Mouse (Mus musculus): ENCODE data around the gene Ybx2.
A peak's percentile ranks its signal among the peaks of the same experiment; 100 is the strongest.
"Not testable (repeated sequence)": the region's sequence is repeated elsewhere in the genome, so short reads cannot be mapped to it uniquely, and the experiment has no call there.

The Ybx2 gene

DNA sequence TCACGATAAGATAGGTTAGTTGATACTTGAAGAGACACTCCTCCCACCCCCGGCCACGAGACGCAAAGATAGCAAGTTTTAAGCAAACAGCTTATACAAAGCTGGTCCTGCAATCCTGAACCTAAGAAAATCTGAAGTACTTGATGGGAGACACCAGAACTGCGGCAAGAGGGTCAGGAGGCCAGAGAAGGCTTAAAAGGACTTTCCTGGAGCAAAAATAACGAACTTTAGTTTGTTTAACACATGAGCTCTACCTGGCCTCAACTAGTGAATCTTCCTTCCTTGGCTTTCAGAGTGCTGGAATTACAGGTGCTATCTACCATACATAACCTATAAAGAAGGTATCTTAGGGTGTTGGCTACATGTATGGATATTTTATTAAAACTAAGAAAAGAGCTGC lies 915 bp upstream of the Ybx2 start:
- no peak for DNase-seq (ENCODE audit: low spot score in 2 of 2)

DNA sequence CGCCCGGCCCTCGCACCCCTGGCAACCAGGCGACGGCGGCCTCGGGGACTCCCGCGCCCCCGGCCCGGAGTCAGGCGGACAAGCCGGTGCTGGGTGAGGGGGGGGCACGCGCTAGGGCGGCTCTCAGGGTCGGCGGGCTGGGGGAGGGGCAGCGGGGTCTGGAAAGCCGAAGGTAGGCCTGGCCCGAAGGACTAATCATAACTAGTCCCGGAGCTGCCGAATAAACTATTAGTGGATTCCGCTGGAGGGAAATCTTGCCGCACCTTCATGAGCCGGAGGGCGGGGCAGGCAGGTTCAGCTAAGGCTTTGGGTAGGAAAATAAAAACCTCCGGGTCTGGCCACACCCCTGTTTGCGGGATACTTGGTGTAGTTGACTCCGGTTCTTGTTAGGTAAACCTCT lies 560 bp downstream of the Ybx2 start:
- no peak for DNase-seq (ENCODE audit: low spot score in 2 of 2)

DNA sequence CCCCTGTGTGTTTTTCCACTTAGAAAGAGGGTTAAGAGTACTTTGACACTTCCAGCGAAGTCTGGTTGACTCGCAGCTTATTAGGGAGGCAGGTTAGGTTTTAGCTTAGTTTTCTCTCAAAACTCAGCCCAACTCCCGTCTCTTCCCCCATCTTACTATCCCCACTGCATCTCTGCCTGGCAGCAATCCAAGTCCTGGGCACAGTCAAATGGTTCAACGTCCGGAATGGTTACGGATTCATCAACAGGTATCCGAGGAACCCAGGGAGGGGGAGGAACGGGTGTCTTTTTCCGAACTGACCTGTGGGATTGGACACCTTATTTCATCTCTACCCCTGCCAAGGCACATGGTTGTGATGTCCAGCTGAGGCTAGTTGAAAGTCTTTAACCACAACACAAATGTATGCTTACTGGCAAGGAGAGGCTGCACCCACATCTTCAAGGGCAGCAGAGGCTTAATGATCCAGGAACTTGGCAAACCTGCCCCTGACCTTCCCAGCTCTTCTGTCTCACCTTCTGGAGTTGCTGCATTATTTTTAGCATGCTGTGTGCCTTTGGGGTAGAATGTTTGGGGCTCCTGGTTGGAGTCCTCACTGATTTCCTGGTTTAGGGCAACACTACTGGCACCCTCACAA lies 1.2 kb downstream of the Ybx2 start:
- no peak for DNase-seq (ENCODE audit: low spot score in 2 of 2)

DNA sequence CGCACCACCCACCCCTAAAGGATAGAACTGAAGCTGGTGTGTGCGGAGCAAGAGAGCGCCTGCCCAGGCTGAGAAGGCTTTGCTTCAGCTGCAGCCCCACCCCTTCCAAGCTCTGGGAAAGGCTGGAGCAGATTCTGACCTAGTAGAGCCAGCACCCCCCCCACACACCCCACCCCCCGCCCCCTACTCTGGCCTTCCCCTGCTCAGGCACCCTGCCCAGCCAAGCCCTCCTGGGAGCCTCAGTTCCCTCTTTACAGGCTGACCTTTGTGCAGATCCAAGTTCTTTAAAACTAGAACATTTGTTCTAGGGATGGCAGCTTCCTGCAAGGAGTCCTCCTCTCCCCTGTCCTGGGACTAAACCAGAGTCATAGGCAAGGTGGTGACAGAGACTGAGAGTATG lies 1.8 kb downstream of the Ybx2 start:
- DNase-seq (ENCODE audit: low spot score in 2 of 2) = no peak

DNA sequence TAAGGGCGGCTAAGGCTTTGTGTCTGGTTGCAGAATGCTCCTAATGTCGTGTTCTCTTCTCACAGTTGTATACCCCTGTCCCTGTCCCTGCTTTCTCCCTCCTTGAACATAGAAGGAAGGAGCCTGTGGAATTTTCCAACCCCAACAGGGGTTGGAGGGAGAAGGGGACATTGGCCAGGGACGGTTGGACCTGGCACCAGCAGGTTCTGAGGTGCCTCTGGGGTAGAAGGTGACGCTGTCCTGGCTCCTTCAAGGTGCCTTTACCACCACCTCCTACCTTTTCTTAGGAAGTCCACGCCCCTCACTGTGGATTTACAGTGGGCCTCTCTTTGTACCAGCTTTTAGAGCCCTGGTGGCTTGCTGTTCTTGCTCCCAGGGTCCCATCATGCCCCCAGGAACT lies 2.2 kb downstream of the Ybx2 start:
- DNase-seq (ENCODE audit: low spot score in 2 of 2) = no peak

DNA sequence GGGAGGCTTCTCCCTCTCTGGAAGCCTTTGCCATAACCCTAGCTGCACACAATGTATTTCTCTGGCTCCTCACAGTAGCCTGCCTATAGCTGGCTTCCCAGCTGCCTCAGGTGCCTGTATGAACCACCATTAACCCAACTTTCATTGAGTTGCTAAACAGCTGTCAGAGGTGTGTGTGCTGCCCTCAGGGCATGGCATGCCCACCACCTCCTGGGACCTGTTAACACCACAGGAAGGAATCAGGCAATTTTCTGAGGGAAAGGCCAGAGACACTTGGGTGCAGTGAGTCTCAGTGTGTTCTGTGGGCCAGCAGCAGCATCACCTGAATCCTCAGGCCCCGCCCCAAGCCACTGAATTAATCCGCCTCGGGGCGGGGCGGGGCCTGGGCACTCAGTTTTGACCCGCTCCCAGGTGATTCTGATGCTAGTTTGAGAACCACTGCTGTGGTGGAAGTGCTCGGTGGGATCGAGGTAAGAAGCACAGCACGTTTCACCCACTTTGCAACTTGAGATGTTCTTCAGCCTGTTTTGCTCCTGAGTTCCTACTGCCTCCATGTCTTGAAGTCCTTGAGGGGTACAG lies 2.9 kb downstream of the Ybx2 start:
- DNase-seq (ENCODE audit: low spot score in 2 of 2) = no peak

DNA sequence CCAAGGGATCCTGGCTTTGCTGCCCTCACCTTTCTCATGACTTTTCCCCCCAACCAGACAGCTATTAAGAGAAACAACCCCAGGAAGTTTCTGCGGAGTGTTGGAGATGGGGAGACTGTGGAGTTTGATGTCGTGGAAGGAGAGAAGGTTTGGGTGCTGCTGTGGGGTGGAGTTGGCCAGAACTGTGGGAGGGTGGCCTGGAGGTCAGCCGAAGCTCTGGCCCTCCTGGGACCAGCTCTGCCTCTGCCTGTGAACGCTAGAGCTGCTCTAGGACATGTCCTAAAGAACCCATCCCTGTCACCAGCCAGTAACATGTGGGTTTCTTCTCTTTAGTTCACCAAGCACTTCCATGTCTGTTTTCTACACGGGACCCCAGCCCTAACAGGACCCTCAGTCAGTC lies 3.6 kb downstream of the Ybx2 start:
- DNase-seq (ENCODE audit: low spot score in 2 of 2) = no peak

DNA sequence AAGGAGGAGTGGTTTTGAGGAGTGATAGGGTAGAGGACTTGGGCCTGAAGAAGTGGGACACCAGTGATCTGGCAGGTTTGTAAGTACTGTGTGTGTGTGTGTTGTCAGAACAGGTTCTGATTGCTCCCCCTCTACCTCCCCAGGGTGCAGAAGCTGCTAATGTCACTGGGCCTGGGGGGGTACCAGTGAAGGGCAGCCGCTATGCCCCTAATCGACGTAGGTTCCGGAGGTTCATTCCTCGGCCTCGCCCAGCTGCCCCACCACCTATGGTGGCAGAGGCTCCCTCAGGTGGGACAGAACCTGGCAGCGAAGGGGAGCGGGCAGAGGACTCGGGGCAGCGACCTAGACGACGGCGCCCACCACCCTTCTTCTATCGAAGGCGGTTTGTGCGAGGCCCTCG lies 4.1 kb downstream of the Ybx2 start:
- DNase-seq (ENCODE audit: low spot score in 2 of 2) = no peak

DNA sequence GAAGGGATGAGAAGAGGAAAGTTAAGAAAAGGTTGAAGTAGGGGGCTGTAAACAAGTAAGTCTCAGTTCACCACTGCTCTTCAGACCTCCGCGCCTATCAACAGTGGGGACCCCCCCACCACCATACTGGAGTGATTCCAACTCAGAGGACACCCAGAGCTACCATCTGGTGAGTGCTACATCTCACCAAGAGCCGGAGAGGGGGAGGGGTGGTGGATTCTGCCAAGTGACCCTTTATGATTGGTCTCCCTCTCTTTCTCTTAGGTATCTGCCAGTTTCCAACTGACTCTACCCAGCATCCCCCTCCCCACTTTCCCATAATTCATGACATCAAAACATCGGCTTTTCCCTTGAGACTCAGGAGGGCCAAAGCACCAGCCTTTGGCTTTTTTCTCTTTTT lies 5.4 kb downstream of the Ybx2 start:
- no peak for DNase-seq (ENCODE audit: low spot score in 2 of 2)

DNA sequence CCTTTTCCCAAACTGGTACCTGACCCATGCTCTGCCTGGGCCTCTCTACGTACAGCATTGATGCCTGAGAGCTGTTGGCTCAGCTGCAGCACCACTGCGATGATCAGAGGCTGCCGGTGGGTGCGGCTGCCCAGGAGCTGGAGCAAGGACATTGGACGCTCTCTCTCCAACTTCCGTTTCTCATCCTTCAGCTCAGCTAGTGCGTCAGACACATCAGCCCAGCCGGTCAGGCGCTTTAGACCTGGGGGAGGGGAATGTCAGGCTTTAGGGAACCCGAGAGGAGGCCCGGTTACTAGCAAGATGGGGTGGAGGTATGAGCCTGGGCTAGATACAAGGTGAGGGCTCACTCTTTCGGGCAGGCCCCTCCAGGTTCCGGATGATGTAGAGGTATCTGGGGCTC lies 9.6 kb downstream of the Ybx2 start:
- DNase-seq (ENCODE audit: low spot score in 2 of 2) = no peak

DNA sequence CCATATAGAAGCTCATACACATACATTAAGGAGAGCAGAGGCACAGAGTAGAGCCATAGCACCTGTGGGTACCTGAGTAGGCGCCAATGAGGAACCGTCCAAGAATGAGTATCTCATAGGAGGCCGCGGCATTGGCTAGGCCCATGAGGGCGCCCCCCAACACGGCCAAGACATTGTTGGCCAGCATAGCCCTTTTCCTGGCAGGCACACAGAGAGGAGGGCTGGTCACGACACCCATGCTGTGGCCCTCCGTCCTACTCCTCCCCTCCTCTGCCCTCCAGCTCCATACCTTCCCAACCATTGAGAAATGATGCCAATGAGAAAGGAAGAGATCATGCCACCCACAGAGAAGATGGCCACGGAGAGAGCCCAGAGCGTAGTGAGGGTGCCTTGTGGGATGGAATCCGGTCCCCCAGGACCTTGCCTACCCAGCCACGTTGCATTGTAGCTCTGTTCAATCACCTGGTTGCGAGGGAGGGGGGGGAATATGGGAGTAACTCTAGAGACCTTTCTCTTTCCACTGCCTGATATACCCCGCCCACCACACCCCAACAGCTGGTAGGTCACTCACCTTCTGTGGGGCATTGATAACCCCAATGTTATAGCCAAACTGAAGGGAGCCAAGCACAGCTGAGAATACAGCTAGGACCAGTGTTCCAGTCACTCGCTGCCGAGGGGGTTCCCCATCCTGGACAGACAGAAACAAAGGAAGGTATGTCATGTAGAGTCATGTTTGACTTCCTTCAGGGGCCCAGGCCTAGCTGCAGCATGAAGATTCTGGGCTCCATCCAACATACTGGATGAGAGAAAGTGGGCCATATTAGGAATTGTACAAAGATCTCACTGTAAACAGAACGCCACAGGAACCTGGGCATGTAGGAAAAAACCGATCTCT lies 10.6 kb downstream of the Ybx2 start:
- DNase-seq (ENCODE audit: low spot score in 2 of 2) = no peak

DNA sequence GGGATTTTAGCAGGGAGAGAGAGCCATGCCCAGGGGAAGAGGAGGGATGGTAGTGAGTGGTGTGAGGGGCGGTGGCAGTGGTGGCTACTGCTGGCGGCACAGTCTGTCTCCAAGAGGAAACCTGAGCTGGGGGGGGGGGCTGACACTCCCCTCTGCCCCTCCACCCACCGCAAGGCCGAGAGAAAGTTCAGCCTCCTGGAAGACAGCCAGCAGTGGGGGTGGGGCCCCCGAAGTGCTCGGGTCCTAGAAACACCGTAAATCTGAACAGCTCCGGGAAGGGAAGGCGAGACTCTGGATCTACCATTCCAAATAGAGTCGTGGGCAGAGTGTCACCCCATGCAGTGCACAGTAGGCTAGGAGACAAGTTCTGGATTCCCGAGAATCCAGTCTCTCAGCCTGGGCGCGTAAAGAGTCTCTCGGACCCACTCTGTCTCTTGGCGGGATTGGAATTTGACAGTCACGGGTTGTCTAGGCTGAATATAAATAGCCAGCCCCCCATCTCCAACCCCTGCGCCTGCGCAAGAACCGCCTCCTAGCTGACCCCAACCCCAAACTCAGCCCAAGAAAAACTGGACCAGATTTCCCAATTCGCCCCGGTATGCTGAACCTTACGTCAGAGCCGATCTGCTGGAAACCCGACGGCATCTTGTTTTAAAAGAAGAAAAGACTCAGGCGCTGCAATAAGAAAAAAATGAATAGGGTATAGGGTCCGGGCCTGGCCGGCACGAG lies 11.9 kb downstream of the Ybx2 start:
- no peak for DNase-seq (ENCODE audit: low spot score in 2 of 2)

DNA sequence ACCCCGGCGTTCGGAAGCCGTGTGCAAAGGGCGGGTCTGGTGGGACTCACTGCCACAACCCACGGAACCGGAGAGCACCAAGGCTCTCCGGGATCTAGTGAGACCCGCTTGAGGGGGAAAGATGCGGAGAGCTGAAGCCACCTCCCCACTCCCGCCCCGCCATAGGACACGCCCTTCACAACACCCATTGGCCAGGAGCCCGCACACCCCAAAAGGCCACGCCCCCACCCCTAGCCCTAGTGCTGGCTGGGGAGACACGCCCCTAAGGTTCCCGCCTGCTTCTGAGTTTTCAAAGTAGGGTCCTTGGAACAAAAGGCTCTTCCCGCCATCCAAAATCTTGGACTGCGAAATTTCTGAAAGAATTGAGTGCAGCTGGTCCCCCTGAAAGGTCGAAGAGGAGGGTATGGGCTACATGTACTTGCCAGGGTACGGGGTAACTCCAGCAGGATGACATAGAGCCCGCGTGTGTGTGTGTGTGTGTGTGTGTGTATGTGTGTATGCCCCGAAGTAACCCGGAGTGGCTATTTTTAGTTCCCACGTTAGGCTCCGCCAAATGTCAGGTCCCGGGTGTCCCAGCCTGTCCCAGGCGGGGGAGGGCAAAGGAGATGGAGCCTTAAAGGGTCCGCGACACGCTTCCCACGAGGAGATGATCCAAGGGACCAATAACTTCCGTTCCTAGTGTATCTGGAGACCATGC lies 12.6 kb downstream of the Ybx2 start, which contains the start of gene Slc2a4:
Gene Slc2a4 (minus strand): TSS at position 123 of the 697 bp plus-strand sequence.
- DNase-seq (ENCODE audit: low spot score in 2 of 2) = peak; percentile 78 to 79

DNA sequence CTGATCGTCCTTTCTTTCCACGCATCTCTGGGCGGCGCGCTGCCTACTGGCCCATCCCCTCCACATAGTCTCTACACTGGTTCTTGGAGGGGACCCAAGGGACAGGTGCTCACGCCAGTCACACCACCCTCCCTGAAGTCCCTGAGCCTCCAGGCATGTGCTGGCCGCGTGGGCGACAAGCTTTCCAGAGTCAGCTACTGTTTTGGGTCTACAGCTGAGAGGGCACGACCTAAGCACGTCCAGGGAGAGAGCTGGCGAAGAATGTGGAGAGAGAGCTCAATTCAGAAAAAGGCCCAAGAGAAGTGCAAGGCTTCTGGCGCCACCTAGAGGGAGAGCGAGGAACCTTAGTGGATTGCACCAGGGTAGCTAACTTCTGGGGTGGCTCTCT lies 13.2 kb downstream of the Ybx2 start:
- DNase-seq (ENCODE audit: low spot score in 2 of 2) = peak in 1 of 2 experiments; percentile 69

DNA sequence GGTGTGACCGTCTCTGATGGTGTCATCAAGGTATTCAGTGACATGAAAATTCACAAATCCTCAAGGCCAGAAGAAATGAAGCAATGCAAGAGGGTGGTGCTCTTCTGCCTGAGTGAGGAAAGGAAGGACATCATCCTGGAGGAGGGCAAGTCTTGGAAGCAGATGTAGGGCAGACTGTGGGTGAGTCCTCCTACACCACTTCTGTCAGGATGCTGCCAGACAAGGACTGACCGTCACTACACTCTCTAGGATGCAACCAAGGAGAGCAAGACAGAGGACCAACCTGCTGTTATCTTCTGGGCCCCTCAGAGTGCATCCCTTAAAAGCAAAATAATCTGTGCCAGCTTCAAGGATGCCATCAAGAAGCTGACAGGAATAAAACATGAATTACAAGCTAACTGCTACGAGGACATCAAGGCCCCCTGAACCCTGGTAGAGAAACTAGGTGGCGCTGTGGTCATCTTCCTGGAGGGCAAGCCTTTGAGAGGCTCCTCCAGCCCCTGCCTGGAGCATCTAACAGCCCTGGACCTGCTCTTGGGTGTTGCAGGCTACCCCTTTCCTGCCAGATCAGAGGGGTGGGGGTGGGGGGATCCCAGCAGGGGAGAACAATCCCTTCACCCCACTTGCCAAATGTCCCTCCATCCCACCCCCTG lies 15.3 kb downstream of the Ybx2 start:
- no peak for DNase-seq (ENCODE audit: low spot score in 2 of 2)

DNA sequence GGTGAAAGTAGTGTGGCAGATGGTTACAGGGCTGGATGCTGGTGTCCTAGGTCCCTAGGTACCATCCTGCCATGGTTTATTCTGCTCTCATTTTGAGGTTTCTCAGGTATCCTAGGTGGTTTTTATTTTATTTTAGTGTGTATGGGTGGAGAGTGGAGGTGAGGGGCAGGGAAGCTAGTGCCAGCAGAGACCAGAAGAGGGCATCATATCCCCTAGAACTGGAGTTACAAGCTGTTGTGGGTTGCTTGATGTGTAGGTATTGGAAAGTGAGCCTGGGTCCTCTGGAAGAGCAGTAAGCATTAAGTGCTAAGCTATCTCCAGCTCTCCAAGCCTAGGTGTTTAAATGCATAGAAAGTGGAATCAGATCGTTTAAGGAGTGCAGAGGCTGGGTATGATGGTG lies 16.7 kb downstream of the Ybx2 start:
- no peak for DNase-seq (ENCODE audit: low spot score in 2 of 2)

DNA sequence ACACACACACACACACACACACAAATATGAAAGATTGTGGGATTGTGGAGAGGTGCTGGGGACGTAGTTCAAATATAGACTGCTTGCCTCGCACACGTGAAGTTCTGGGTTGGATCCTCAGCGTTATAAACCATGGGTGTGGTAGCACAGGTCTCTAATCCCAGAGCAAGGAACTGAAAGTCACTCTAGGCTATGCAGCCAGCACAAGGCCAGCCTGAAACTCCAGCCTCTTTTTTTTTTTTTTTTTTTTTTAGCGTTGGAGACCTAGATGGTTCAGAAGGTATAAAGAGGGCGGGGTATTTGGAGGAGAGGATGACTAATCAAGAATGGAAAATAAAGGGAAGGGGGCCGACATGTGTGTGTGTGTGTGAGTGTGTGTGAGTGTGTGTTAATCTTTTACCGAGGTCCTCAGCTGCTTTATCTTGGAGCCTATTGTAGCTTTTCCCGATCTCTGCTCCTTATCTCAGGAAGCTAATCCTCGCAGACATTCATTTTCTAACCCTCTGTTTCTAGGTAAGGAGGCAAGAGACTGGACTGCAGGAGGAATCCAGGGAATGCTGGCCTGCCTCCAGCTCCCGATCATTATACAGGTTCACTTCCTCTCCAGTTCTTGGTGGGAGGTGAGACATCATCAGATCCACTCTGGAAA lies 17.8 kb downstream of the Ybx2 start:
- DNase-seq (ENCODE audit: low spot score in 2 of 2) = no peak

DNA sequence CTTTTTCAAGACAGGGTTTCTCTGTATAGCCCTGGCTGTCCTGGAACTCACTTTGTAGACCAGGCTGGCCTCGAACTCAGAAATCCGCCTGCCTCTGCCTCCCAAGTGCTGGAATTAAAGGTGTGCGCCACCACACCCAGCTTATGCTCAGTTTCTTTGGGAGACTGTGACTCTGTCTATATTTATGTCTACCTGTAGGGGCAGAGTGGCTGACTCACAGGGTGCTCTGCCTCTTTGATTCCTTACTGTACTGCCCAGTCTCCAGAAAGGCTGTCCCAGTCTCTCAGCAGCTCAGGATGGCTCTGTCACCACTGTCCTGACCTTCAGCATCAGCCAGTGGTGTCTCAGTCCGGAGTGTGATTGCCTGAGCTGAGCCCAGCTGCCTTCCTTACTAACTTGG lies 20.0 kb downstream of the Ybx2 start:
- not testable (repeated sequence) for DNase-seq (ENCODE audit: low spot score in 2 of 2)

DNA sequence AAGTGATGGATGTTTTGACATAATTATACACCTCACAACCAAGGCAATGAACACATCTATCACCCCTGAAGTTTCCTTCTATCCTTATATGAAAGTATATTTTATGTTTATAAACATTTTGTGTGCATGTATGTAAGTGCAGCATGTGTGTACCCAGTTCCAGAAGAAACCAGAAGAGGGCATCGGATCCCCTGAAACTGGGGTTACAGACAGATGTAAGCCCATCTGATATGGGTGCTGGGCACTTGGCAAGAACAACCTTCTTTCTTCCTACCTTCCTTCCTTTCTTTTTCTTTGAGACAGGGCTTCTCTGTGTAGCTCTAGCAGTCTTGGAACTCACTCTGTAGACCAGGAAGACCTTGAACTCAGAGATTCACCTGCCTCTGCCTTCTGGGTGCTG lies 20.6 kb downstream of the Ybx2 start:
- no peak for DNase-seq (ENCODE audit: low spot score in 2 of 2)

DNA sequence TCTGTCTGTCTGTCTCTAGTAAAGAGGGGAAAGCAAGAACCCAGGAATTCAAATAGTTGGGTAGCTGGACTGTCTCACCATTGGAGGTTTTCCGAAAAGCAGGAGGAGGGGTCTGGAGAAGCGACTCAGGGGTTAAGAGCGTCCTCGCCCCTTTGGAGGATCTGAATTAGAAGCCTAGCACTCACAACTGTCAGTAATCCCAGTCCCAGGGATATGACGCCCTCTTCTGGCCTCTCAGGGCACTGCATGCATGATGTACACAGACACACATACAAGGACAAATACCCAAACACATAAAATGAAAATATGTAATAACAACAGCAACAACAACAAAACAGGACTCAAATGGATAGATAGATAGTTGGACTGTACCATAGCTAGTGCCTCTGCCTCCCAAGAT lies 25.0 kb downstream of the Ybx2 start:
- DNase-seq (ENCODE audit: low spot score in 2 of 2) = no peak

DNA sequence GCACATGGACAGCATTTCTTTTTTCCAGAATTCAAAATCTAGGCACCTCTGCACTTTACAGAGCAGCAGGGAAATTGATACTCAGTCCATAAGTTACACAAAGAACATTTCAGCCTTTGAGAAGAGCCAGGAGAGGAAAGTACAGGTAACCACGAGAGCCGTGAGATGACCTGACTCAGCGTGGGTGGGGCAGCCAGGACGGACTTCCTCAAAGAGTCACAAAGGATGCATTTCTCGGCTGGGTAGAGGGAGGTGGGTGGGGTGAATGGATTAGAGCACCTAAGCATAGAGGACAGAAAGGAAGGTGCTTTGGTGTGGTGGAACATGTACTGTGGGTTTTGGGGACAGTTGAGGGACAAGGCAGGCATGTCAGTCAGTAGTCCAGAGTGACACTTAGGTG lies 26.2 kb downstream of the Ybx2 start:
- DNase-seq (ENCODE audit: low spot score in 2 of 2) = no peak
